Mouse (Mus musculus): ENCODE measurements around the gene Ldha.
"Not testable (repeated sequence)": the region's sequence is repeated elsewhere in the genome, so short reads cannot be mapped to it uniquely, and the experiment has no call there.

Gene Ldha

DNA sequence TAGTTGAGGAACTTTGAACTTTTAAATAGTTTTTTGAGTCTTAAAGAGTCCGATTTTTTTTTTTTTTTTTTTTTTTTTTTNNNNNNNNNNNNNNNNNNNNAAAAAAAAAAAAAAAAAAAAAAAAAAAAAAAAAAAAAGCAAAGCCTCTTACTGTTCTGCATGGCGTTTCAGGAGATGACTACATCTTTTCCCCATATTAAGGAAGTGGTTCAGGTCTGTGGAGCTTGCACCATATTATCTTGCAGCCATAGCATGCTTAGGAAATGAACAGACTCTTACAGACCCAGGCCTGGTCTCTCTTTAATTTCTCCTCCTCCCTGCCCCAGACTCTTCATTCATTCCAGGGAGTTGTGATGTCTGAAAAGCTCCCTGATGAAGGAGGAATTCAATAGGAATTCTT is 39.7 kb downstream of the Ldha start:
- DNase-seq (ENCODE audit: low read depth, low spot score) = no peak

DNA sequence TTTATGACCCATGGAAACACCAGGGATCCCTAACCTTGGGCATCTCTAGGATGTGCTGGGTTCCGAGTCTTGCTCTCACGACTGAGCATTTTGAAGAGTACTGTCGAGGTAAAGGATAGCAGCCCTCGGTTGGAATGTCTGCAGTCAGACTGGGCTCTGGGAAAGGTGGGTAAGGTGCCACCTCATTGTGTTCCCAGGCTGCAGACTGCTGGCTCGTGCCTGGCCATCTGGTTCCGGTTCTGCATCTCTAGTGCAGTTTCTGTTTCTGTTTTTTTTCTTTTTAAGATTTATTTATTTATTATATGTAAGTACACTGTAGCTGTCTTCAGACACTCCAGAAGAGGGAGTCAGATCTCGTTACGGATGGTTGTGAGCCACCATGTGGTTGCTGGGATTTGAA is 40.7 kb downstream of the Ldha start:
- not testable (repeated sequence) for DNase-seq (ENCODE audit: low read depth, low spot score)

- no peak for DNase-seq (ENCODE audit: low read depth, low spot score)
Observed at GRCm38 (mm10) chr7:46883304-46883703, 42.0 kb downstream of the Ldha start.

DNA sequence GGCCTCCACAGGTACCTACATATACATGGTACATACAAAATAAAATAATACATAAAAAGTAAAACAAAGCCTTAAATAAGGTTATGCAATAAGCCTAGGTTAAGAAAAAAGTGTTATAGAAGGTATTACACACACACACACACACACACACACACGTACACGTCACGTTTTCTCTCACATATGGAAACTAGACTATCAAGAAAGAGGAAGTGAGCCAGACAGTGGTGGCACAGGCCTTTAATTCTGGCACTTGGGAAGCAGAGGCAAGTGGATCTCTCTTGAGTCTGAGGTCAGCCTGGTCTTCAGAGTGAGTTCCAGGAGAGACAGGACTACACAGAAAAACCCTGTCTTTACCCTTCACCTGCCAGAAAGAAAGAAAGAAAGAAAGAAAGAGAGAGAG is 54.2 kb downstream of the Ldha start:
- DNase-seq (ENCODE audit: low read depth, low spot score) = no peak

GRCm38 (mm10) chr7:46899343-46899742 is 58.1 kb downstream of the Ldha start:
- peak; percentile 45 for DNase-seq (ENCODE audit: low read depth, low spot score)
